Mouse (Mus musculus): ENCODE results near the gene Mdm2. TPM values are rescaled to one million over a fixed set of nuclear protein-coding genes. Genes with fewer than 3 reads are reported as not detected.

The Mdm2 gene
- total RNA-seq, 2 experiments from 2014 or later, result 49.2 to 49.8 TPM

GRCm38 (mm10) chr10:117650725-117651124 is 59.8 kb downstream of the Mdm2 start:
- no peak for DNase-seq
- no peak overlapping the region for H3K4me3 ChIP-seq
- H3K27ac ChIP-seq, result no peak overlapping the region
- TF ChIP-seq CTCF (IDR thresholded peaks at IDR 0.05), result no peak
- intact Hi-C loops (cut with DNase I), result no loop called here

DNA sequence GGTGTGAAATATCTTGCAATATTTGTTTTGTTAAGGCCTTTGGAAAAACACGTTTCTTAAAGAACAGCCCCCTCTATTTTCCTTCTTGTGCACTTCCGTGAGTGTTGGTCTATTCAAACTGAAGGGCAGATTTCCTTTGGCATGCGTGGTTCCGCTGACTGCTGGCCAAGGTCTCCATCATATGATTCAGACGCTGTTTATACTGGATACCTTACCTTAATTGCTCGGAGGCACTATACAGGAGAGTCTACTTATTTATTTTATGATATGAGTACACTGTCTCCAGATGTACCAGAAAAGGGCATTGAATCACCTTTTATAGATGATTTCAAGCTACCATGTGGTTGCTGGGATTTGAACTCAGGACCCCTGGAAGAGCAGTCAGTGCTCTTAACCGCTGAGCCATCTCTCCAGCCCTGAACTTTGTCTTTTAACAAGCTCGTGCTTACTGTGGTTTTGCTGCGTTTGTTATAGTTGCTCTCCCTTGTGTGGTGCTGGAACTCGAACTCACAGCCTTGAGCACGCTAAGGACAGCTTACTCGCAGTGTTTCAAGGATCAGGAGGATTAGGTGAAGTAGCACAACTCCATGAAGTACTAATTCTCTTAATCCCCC is 60.4 kb downstream of the Mdm2 start:
- DNase-seq, result no peak
- TF ChIP-seq CTCF (IDR thresholded peaks at IDR 0.05), result no peak
- H3K4me3 ChIP-seq, result no peak overlapping the region
- no peak overlapping the region for H3K27ac ChIP-seq
- intact Hi-C loops (cut with DNase I), result no loop called here

GRCm38 (mm10) chr10:117649292-117650041 is 61.1 kb downstream of the Mdm2 start:
- Histone ChIP-seq H3K27ac (no peak overlapping the region), H3K4me3 (no peak overlapping the region)
- intact Hi-C loops (cut with DNase I), result no loop called here
- TF ChIP-seq CTCF (IDR thresholded peaks at IDR 0.05), result no peak
- no peak for DNase-seq

- intact Hi-C loops (cut with DNase I), result no loop called here
- no peak overlapping the region for H3K4me3 ChIP-seq
- TF ChIP-seq CTCF (IDR thresholded peaks at IDR 0.05), result no peak
- H3K27ac ChIP-seq, result no peak overlapping the region
- no peak for DNase-seq
These were observed 61.9 kb downstream of the Mdm2 start for GRCm38 (mm10) chr10:117648643-117649042.

- H3K27ac ChIP-seq, result no peak overlapping the region
- TF ChIP-seq CTCF (IDR thresholded peaks at IDR 0.05), result no peak
- no peak overlapping the region for H3K4me3 ChIP-seq
- no peak for DNase-seq
- intact Hi-C loops (cut with DNase I), result no loop called here
These were observed 62.5 kb downstream of the Mdm2 start for GRCm38 (mm10) chr10:117647964-117648472.

DNA sequence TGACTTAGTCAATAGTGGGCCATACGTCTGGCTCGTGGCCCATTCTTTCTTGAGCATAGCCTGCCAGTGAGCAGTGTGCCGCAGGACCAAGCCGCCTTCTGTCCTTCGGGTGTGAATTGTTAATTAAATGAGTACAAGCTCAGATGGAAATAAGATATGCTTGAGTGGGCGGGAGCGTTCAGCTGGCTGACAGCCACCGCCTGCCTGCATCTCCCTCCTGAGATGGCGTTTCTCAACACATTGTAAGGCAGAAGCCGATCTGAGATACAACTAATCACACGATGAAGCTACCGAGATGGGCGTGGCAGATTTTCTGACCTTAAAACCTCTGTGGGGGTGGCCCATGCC is 63.4 kb downstream of the Mdm2 start:
- no peak for TF ChIP-seq CTCF (IDR thresholded peaks at IDR 0.05)
- H3K27ac ChIP-seq, result no peak overlapping the region
- no peak overlapping the region for H3K4me3 ChIP-seq
- no peak for DNase-seq
- intact Hi-C loops (cut with DNase I), result no loop called here

DNA sequence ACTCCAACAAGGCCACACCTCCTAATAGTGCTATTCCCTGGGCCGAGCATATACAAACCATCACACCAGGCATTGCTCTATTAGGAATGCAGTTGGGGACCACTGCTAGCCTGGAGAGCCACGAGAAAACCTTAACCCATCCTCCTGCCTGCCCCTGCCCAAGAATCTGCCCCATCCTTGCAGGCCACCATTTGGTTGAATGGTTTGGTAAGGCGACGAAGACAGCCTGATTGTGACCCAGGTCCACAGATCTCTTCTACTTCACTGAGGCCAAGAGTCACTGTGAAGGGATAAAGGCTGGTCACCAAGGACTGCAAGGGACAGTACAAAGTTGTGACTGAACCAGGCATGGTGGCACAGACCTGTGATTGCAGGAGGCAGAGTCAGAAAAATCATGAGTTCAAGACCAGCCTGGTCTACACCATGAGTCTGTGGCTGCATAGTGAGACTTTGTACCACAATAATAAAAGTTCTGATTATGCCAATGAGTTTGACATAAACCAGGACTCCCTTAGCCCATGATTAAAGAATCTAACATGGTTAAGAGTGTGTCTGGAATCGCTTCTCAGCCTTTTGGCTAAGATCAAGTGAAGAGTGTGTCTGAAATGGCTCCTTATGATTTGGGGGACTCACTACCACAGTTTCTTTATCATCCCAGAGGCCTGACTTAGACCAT is 63.9 kb downstream of the Mdm2 start:
- Histone ChIP-seq H3K4me3 (no peak overlapping the region), H3K27ac (no peak overlapping the region)
- intact Hi-C loops (cut with DNase I), result no loop called here
- no peak for TF ChIP-seq CTCF (IDR thresholded peaks at IDR 0.05)
- no peak for DNase-seq

GRCm38 (mm10) chr10:117645487-117645964 is 65.0 kb downstream of the Mdm2 start:
- H3K4me3 ChIP-seq, result no peak overlapping the region
- intact Hi-C loops (cut with DNase I), result no loop called here
- TF ChIP-seq CTCF (IDR thresholded peaks at IDR 0.05), result no peak
- H3K27ac ChIP-seq, result no peak overlapping the region
- no peak for DNase-seq

DNA sequence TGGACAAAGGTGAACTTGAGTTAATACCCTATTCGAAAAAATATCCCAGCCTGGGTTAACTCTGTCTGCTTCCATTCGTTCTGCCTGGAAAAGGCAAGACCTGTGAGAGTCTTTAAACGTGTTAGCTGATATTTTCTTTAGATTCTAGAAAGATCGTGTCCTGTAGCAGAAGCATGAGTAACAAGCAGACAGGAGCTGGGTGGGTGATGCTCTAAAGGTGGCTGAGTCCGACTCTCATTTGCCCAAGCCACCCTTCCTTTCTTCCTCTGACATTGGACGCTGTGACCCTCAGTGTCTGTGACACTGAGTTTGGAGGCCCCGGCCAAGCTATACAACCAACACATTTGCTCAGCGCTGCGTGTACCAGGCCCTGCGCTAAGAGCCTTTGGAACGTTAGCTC is 65.7 kb downstream of the Mdm2 start:
- intact Hi-C loops (cut with DNase I), result no loop called here
- DNase-seq, result no peak

GRCm38 (mm10) chr10:117644429-117644748 is 66.2 kb downstream of the Mdm2 start:
- Histone ChIP-seq H3K27ac (no peak overlapping the region), H3K4me3 (no peak overlapping the region)
- no peak for DNase-seq
- TF ChIP-seq CTCF (IDR thresholded peaks at IDR 0.05), result no peak
- intact Hi-C loops (cut with DNase I), result no loop called here

More for the DNA sequence above, 65.7 kb downstream of the Mdm2 start:
- Histone ChIP-seq H3K4me3 (no peak overlapping the region), H3K27ac (no peak overlapping the region)
- no peak for TF ChIP-seq CTCF (IDR thresholded peaks at IDR 0.05)

DNA sequence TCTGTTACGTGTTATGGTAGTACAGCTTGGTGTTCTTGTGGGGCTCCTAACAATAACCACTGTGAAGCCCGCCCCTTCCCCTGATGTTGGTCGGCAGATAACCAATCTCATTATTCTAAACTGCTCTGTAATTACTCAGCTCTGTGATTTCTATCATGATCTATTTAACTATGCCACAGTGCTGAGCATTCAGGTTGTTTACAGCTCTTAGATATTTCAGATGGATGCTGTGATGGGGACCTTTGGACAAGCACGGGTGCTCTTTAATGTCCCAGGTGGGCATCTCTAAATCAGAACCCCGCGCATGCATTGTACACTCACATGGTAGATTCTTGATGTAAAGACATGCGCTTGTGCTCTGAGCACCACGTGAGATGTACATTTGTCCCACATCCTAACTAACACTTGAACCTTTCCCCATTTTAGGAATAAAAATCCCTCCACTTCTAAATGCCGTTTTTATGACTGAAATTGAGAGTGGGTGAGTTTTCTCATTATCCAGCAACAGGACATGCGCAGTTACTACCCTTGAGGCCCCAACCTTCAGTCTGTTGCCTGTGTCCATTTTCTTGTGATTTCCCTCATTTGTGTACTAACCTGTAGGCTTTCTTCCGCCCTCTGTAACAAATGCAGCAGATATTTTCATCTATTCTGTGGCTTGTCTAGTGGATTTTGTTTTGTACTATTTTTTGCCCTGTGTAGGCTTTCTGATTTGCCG is 66.7 kb downstream of the Mdm2 start:
- no peak for TF ChIP-seq CTCF (IDR thresholded peaks at IDR 0.05)
- DNase-seq, result no peak
- H3K4me3 ChIP-seq, result no peak overlapping the region
- intact Hi-C loops (cut with DNase I), result no loop called here
- H3K27ac ChIP-seq, result peak overlapping the region; percentile 31; the same call in 1 of the 2 replicates

- no peak for TF ChIP-seq CTCF (IDR thresholded peaks at IDR 0.05)
- Histone ChIP-seq H3K4me3 (no peak overlapping the region), H3K27ac (peak overlapping the region; percentile 31; the same call in 1 of the 2 replicates)
- intact Hi-C loops (cut with DNase I), result no loop called here
- no peak for DNase-seq
These were observed 67.3 kb downstream of the Mdm2 start for GRCm38 (mm10) chr10:117643302-117643701.
